Mouse (Mus musculus) brain, embryonic 18.5 days (tissue): ENCODE data around the gene Wdr11.

Experiments used
- DNase-seq: peaks from one replicate; pipeline ENCODE4 v3.0.0-alpha.2; 2012; ENCODE audit warnings: low read depth, low spot score

Wdr11 gene

GRCm38 (mm10) chr7:129682525-129682924 lies 90.9 kb downstream of the Wdr11 start:
- no peak for DNase-seq

GRCm38 (mm10) chr7:129685326-129685725 lies 93.7 kb downstream of the Wdr11 start:
- no peak for DNase-seq
